Mouse (Mus musculus): ENCODE results near the gene 2310030G06Rik. TPM values are rescaled to one million over a fixed set of nuclear protein-coding genes. Genes with fewer than 3 reads are reported as not detected.

The 2310030G06Rik gene
- polyA plus RNA-seq, 1 experiment from 2014 or later, result 14.2 TPM

DNA sequence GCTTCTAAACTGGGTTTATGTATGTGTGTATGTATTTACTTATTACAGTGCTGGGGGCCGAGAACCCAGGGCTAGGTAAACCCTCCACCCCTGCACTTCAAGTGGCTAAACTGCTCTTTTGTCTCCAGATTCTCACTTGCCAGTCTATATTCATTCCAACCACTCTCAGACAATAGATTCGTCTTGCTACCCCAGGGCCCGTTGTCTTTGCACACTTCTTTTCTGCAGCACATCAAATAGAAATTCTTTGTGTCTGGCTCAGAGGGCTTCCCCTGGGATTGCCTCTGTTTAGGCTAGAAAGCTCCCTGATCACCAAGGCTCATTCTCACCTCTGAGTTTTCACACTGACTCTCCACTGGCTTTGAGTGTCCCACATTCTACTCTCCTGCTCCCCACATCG lies 13.8 kb downstream of the 2310030G06Rik start:
- 25% methylated on average over 4 of the region's 4 CpGs for WGBS
- Histone ChIP-seq H3K27ac (ENCODE audit: low read length) (no peak overlapping the region), H3K9me3 (replicated peaks; ENCODE audit: control insufficient read depth, low read length) (no peaks in the 10 kb centered on the region), H3K27me3 (ENCODE audit: control insufficient read depth, insufficient read depth, low read length) (no peaks in the 10 kb centered on the region), H3K4me1 (ENCODE audit: control insufficient read depth, insufficient read depth, low read length) (peaks cover under 1% of the 10 kb centered on the region; the same call in 1 of the 2 replicates), H3K4me3 (replicated peaks; ENCODE audit: low read length) (no peak overlapping the region), H3K9ac (ENCODE audit: low read length) (no peak overlapping the region), H3K36me3 (ENCODE audit: control insufficient read depth, insufficient read depth, low read length) (no peaks in the 10 kb centered on the region), H3K4me2 (ENCODE audit: low read depth, low read length) (no peak overlapping the region)
- no peak for ATAC-seq (ENCODE audit: insufficient read depth, low FRiP score)

DNA sequence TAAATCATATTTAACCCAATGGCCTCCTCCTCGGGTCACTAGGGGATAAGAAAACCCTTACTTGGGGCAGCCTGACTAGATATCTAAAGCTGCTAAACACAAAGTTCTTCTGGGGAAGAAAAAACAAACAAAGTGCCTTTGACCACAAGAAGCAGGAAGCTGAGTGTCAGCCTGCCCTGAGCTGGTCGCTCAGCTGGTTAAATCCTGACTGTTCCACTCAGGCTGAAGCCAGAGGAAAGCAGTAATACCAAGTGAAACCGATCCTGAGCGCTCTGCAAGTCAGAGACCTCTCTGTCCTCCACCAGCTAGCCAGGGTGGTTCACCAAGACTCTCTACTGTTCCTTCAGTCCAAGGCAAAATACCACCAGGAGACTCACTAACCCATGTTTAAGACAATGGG lies 16.7 kb downstream of the 2310030G06Rik start:
- Histone ChIP-seq H3K4me3 (replicated peaks; ENCODE audit: low read length) (no peak overlapping the region), H3K4me1 (ENCODE audit: control insufficient read depth, insufficient read depth, low read length) (peaks cover 10% of the 10 kb centered on the region; the same call in 1 of the 2 replicates), H3K4me2 (ENCODE audit: low read depth, low read length) (no peak overlapping the region), H3K27ac (ENCODE audit: low read length) (no peak overlapping the region), H3K27me3 (ENCODE audit: control insufficient read depth, insufficient read depth, low read length) (no peaks in the 10 kb centered on the region), H3K9ac (ENCODE audit: low read length) (no peak overlapping the region), H3K36me3 (ENCODE audit: control insufficient read depth, insufficient read depth, low read length) (no peaks in the 10 kb centered on the region), H3K9me3 (replicated peaks; ENCODE audit: control insufficient read depth, low read length) (no peaks in the 10 kb centered on the region)
- WGBS, result 39% methylated on average over 4 of the region's 4 CpGs
- no peak for ATAC-seq (ENCODE audit: insufficient read depth, low FRiP score)

GRCm38 (mm10) chr9:50727925-50728651 lies 18.2 kb downstream of the 2310030G06Rik start:
- Histone ChIP-seq H3K36me3 (ENCODE audit: control insufficient read depth, insufficient read depth, low read length) (no peaks in the 10 kb centered on the region), H3K27me3 (ENCODE audit: control insufficient read depth, insufficient read depth, low read length) (no peaks in the 10 kb centered on the region), H3K4me3 (replicated peaks; ENCODE audit: low read length) (peak overlapping the region; percentile 67), H3K4me2 (ENCODE audit: low read depth, low read length) (peak overlapping the region; percentile 91), H3K9ac (ENCODE audit: low read length) (peak overlapping the region; percentile 77), H3K4me1 (ENCODE audit: control insufficient read depth, insufficient read depth, low read length) (peaks cover 15% of the 10 kb centered on the region), H3K27ac (ENCODE audit: low read length) (no peak overlapping the region), H3K9me3 (replicated peaks; ENCODE audit: control insufficient read depth, low read length) (no peaks in the 10 kb centered on the region)
- under 1% methylated on average over 45 of the region's 45 CpGs for WGBS
- peak; percentile 93 for ATAC-seq (ENCODE audit: insufficient read depth, low FRiP score)

GRCm38 (mm10) chr9:50727171-50727924 lies 19.0 kb downstream of the 2310030G06Rik start:
- Histone ChIP-seq H3K9me3 (replicated peaks; ENCODE audit: control insufficient read depth, low read length) (no peaks in the 10 kb centered on the region), H3K36me3 (ENCODE audit: control insufficient read depth, insufficient read depth, low read length) (no peaks in the 10 kb centered on the region), H3K27me3 (ENCODE audit: control insufficient read depth, insufficient read depth, low read length) (no peaks in the 10 kb centered on the region), H3K4me2 (ENCODE audit: low read depth, low read length) (peak overlapping the region; percentile 91), H3K9ac (ENCODE audit: low read length) (peak overlapping the region; percentile 77), H3K4me1 (ENCODE audit: control insufficient read depth, insufficient read depth, low read length) (peaks cover 22% of the 10 kb centered on the region), H3K27ac (ENCODE audit: low read length) (no peak overlapping the region), H3K4me3 (replicated peaks; ENCODE audit: low read length) (peak overlapping the region; percentile 67)
- ATAC-seq (ENCODE audit: insufficient read depth, low FRiP score), result no peak
- 6% methylated on average over 30 of the region's 30 CpGs for WGBS

GRCm38 (mm10) chr9:50725921-50726590 lies 20.3 kb downstream of the 2310030G06Rik start:
- no peaks in the 10 kb centered on the region for H3K36me3 ChIP-seq (ENCODE audit: control insufficient read depth, insufficient read depth, low read length)
- 62% methylated on average over 8 of the region's 8 CpGs for WGBS
- no peak for ATAC-seq (ENCODE audit: insufficient read depth, low FRiP score)
- H3K9me3 ChIP-seq (replicated peaks; ENCODE audit: control insufficient read depth, low read length), result no peaks in the 10 kb centered on the region
- H3K27ac ChIP-seq (ENCODE audit: low read length), result no peak overlapping the region
- no peak overlapping the region for H3K9ac ChIP-seq (ENCODE audit: low read length)
- H3K4me2 ChIP-seq (ENCODE audit: low read depth, low read length), result no peak overlapping the region
- H3K4me3 ChIP-seq (replicated peaks; ENCODE audit: low read length), result no peak overlapping the region
- no peaks in the 10 kb centered on the region for H3K27me3 ChIP-seq (ENCODE audit: control insufficient read depth, insufficient read depth, low read length)
- peaks cover 26% of the 10 kb centered on the region for H3K4me1 ChIP-seq (ENCODE audit: control insufficient read depth, insufficient read depth, low read length)

GRCm38 (mm10) chr9:50724661-50725330 lies 21.5 kb downstream of the 2310030G06Rik start:
- Histone ChIP-seq H3K36me3 (ENCODE audit: control insufficient read depth, insufficient read depth, low read length) (no peaks in the 10 kb centered on the region), H3K9ac (ENCODE audit: low read length) (no peak overlapping the region), H3K9me3 (replicated peaks; ENCODE audit: control insufficient read depth, low read length) (no peaks in the 10 kb centered on the region), H3K4me2 (ENCODE audit: low read depth, low read length) (no peak overlapping the region), H3K27me3 (ENCODE audit: control insufficient read depth, insufficient read depth, low read length) (no peaks in the 10 kb centered on the region), H3K4me3 (replicated peaks; ENCODE audit: low read length) (no peak overlapping the region), H3K27ac (ENCODE audit: low read length) (no peak overlapping the region), H3K4me1 (ENCODE audit: control insufficient read depth, insufficient read depth, low read length) (peaks cover 29% of the 10 kb centered on the region)
- WGBS, result 63% methylated on average over 3 of the region's 3 CpGs
- no peak for ATAC-seq (ENCODE audit: insufficient read depth, low FRiP score)

DNA sequence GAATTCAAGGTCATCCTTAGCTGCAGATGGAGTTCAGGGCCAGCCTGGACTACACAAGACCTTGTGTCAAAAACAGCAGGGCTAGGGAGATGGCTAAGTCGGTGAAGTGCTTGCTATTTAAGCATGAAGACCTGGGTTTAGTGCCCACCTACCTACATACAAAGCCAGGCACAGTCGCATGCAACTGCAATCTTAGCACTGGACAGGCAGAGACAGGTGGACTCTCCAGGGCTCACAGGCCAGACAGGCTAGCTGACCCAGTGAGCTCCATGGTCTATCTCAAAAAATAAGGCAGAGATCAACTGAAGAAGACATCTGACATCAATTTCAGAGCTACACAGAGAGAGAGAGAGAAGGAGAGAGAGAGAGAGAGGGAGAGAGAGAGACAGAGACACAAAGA lies 22.2 kb downstream of the 2310030G06Rik start:
- H3K4me2 ChIP-seq (ENCODE audit: low read depth, low read length), result no peak overlapping the region
- peaks cover 29% of the 10 kb centered on the region for H3K4me1 ChIP-seq (ENCODE audit: control insufficient read depth, insufficient read depth, low read length)
- no peaks in the 10 kb centered on the region for H3K9me3 ChIP-seq (replicated peaks; ENCODE audit: control insufficient read depth, low read length)
- WGBS, result 89% methylated on average over 2 of the region's 2 CpGs
- no peaks in the 10 kb centered on the region for H3K27me3 ChIP-seq (ENCODE audit: control insufficient read depth, insufficient read depth, low read length)
- H3K36me3 ChIP-seq (ENCODE audit: control insufficient read depth, insufficient read depth, low read length), result no peaks in the 10 kb centered on the region
- H3K27ac ChIP-seq (ENCODE audit: low read length), result no peak overlapping the region
- H3K4me3 ChIP-seq (replicated peaks; ENCODE audit: low read length), result no peak overlapping the region
- no peak for ATAC-seq (ENCODE audit: insufficient read depth, low FRiP score)
- H3K9ac ChIP-seq (ENCODE audit: low read length), result no peak overlapping the region

- Histone ChIP-seq H3K4me1 (ENCODE audit: control insufficient read depth, insufficient read depth, low read length) (peaks cover 29% of the 10 kb centered on the region), H3K4me3 (replicated peaks; ENCODE audit: low read length) (no peak overlapping the region; the same call in 1 of the 2 replicates), H3K27me3 (ENCODE audit: control insufficient read depth, insufficient read depth, low read length) (no peaks in the 10 kb centered on the region), H3K9ac (ENCODE audit: low read length) (peak overlapping the region; percentile 28; the same call in 1 of the 2 replicates), H3K4me2 (ENCODE audit: low read depth, low read length) (peak overlapping the region; percentile 14; the same call in 1 of the 2 replicates), H3K27ac (ENCODE audit: low read length) (peak overlapping the region; percentile 39; the same call in 1 of the 2 replicates), H3K9me3 (replicated peaks; ENCODE audit: control insufficient read depth, low read length) (no peaks in the 10 kb centered on the region), H3K36me3 (ENCODE audit: control insufficient read depth, insufficient read depth, low read length) (no peaks in the 10 kb centered on the region)
- ATAC-seq (ENCODE audit: insufficient read depth, low FRiP score), result no peak
- WGBS, result 20% methylated on average over 7 of the region's 7 CpGs
Measured at GRCm38 (mm10) chr9:50723406-50723805, 22.9 kb downstream of the 2310030G06Rik start.
